Mouse (Mus musculus) mouse trophoblast stem cell (cell line): Measurements from ENCODE around the gene Dock3.

Source experiments
- in situ Hi-C, 2 experiments: fragments of 300-500 bp; cut with MseI, MboI; formaldehyde crosslinking; loops; 2 replicates in 1 of 2; 3 replicates in 1 of 2; pipeline ENCODE4 v1.15.1; 2025

The Dock3 gene

GRCm38 (mm10) chr9:106889321-106889720, 342.4 kb downstream of the Dock3 start:
- in situ Hi-C loops: no loop called here

GRCm38 (mm10) chr9:106888346-106888745, 343.4 kb downstream of the Dock3 start:
- in situ Hi-C loops: no loop called here

GRCm38 (mm10) chr9:106886828-106887702, 344.6 kb downstream of the Dock3 start, which contains the start of gene Rbm15b:
TSS of gene Rbm15b (minus strand) at chr9:106887428.
- in situ Hi-C loops: no loop called here

- in situ Hi-C loops: no loop called here
These were observed 345.6 kb downstream of the Dock3 start for GRCm38 (mm10) chr9:106885901-106886731.

- in situ Hi-C loops: no loop called here
These were observed 346.5 kb downstream of the Dock3 start for GRCm38 (mm10) chr9:106884996-106885900.

GRCm38 (mm10) chr9:106884306-106884705, 347.4 kb downstream of the Dock3 start:
- in situ Hi-C loops: no loop called here

- in situ Hi-C loops: no loop called here
These were observed 348.6 kb downstream of the Dock3 start for GRCm38 (mm10) chr9:106883085-106883484.

GRCm38 (mm10) chr9:106882176-106882575, 349.5 kb downstream of the Dock3 start:
- in situ Hi-C loops: no loop called here

GRCm38 (mm10) chr9:106881071-106881755, 350.5 kb downstream of the Dock3 start:
- in situ Hi-C loops: no loop called here

GRCm38 (mm10) chr9:106879471-106879870, 352.2 kb downstream of the Dock3 start:
- in situ Hi-C loops: no loop called here

GRCm38 (mm10) chr9:106876666-106877065, 355.0 kb downstream of the Dock3 start:
- in situ Hi-C loops: no loop called here

- in situ Hi-C loops: no loop called here
These were observed 357.5 kb downstream of the Dock3 start for GRCm38 (mm10) chr9:106874216-106874615.

- in situ Hi-C loops: no loop called here
These were observed 373.7 kb downstream of the Dock3 start for GRCm38 (mm10) chr9:106858036-106858435.

- in situ Hi-C loops: no loop called here
These were observed 375.0 kb downstream of the Dock3 start for GRCm38 (mm10) chr9:106856664-106857063.
